Mouse (Mus musculus) heart, adult 2 months (tissue): ENCODE measurements around the gene Gm11042. TPM values are rescaled to one million over a fixed set of nuclear protein-coding genes. Genes with fewer than 3 reads are reported as not detected.

Experiments used
- DNase-seq, 2 experiments: peaks; one replicate each; pipeline ENCODE4 v3.0.0; 2021
- H3K27ac ChIP-seq: fragments of 200-600 bp; 2 replicates; pipeline ENCODE4 v1.8.1; 2022
- H3K27me3 ChIP-seq: fragments of 200-500 bp; 2 replicates; pipeline ENCODE4 v1.6.1; 2012; ENCODE audit warnings: mild to moderate bottlenecking, low read length, inconsistent platforms, mixed read lengths; ENCODE audit not compliant: control insufficient read depth, insufficient read depth
- H3K36me3 ChIP-seq: fragments of 200-500 bp; 2 replicates; pipeline ENCODE4 v1.6.1; 2012; ENCODE audit warnings: low read length, inconsistent platforms; ENCODE audit not compliant: control insufficient read depth, insufficient read depth
- H3K4me1 ChIP-seq: fragments of 200-500 bp; 2 replicates; pipeline ENCODE4 v1.6.1; 2011; ENCODE audit warnings: low read length; ENCODE audit not compliant: control insufficient read depth, insufficient read depth
- H3K4me3 ChIP-seq: fragments of 200-600 bp; 2 replicates; pipeline ENCODE4 v1.8.1; 2022
- H3K79me2 ChIP-seq: fragments of 200-500 bp; replicated peaks from 2 replicates; pipeline ENCODE4 v1.6.1; 2012; ENCODE audit warnings: mild to moderate bottlenecking, inconsistent platforms, low read length, moderate library complexity, mixed read lengths; ENCODE audit not compliant: control insufficient read depth, insufficient read depth
- H3K9ac ChIP-seq: fragments of 200-500 bp; 2 replicates; pipeline ENCODE4 v1.6.1; 2012; ENCODE audit warnings: low read depth, mild to moderate bottlenecking, control low read depth, inconsistent platforms, low read length, mixed read lengths
- CTCF ChIP-seq: fragments of 200-600 bp; IDR thresholded peaks from 2 replicates; pipeline ENCODE4 v1.8.1; 2022; ENCODE audit warnings: antibody characterized with exemption, mild to moderate bottlenecking, moderate library complexity
- EP300 ChIP-seq: fragments of 200-500 bp; IDR thresholded peaks from 2 replicates; pipeline ENCODE4 v1.6.1; 2011; ENCODE audit warnings: low read depth, low read length, control low read depth; ENCODE audit not compliant: insufficient read depth
- POLR2A ChIP-seq: fragments of 200-500 bp; IDR thresholded peaks from 2 replicates; pipeline ENCODE4 v1.6.1; 2011; ENCODE audit warnings: mild to moderate bottlenecking, low read depth, low read length, control low read depth; ENCODE audit not compliant: insufficient read depth
- WGBS: fragments of 180-500 bp; shearing (Covaris S2); methylation state at CpG from one replicate; pipeline ENCODE4 v1.1.7; 2018; 5-methylcytosine and 5-hydroxymethylcytosine counted together
- intact Hi-C: fragments of 180-260 bp; cut with DNase I; formaldehyde crosslinking; loops from one replicate; pipeline ENCODE4 v1.15.1; 2025
- polyA plus RNA-seq: library from polyadenylated mRNA; depleted of rRNA; stranded (reverse); fragments of >200 nt; gene quantifications from 2 replicates; pipeline ENCODE4 v1.2.3, GENCODE M21; 2012
- total RNA-seq, 2 experiments: library from RNA; stranded (reverse); gene quantifications; 2 replicates each; pipeline ENCODE4 v1.2.3; 2021

Gm11042 gene
- total and polyA plus RNA-seq, 3 experiments = not detected

GRCm38 (mm10) chr12:74267049-74267448 is 49.1 kb downstream of the Gm11042 start:
- Histone ChIP-seq H3K79me2 (no peaks in the 10 kb centered on the region), H3K9ac (no peak overlapping the region), H3K4me3 (no peak overlapping the region), H3K36me3 (no peaks in the 10 kb centered on the region), H3K4me1 (no peaks in the 10 kb centered on the region), H3K27ac (no peak overlapping the region), H3K27me3 (no peaks in the 10 kb centered on the region)
- TF ChIP-seq EP300 (no peak), CTCF (no peak), POLR2A (no peak)
- no peak for DNase-seq
- intact Hi-C loops = no loop called here
- WGBS = 87% methylated on average over 4 of the region's 4 CpGs
